Mouse (Mus musculus) heart, embryonic 13.5 days (tissue): ENCODE measurements around the gene Atp9a. TPM values are rescaled to one million over a fixed set of nuclear protein-coding genes. Genes with fewer than 3 reads are reported as not detected.

Source experiments
- ATAC-seq: fragments of 200-750 bp; cut with Nextera tagmentation; 2 replicates; pipeline ENCODE4 v1.8.0; 2017; ENCODE audit warnings: moderate TSS enrichment; ENCODE audit not compliant: insufficient number of reproducible peaks, low FRiP score, low TSS enrichment; ENCODE audit errors: extremely low read depth
- H3K27ac ChIP-seq: fragments of 300-500 bp; sonication (generic); replicated peaks from 2 replicates; pipeline ENCODE4 v1.5.1; 2015; ENCODE audit warnings: moderate library complexity, mild to moderate bottlenecking, inconsistent platforms
- H3K27me3 ChIP-seq: fragments of 300-500 bp; sonication (generic); replicated peaks from 2 replicates; pipeline ENCODE4 v1.6.1; 2015; ENCODE audit warnings: mild to moderate bottlenecking, inconsistent platforms
- H3K36me3 ChIP-seq: fragments of 300-500 bp; sonication (generic); 2 replicates; pipeline ENCODE4 v1.6.1; 2015; ENCODE audit warnings: mild to moderate bottlenecking, inconsistent platforms
- H3K4me1 ChIP-seq: fragments of 300-500 bp; sonication (generic); 2 replicates; pipeline ENCODE4 v1.6.1; 2015; ENCODE audit warnings: inconsistent platforms
- H3K4me2 ChIP-seq: fragments of 300-500 bp; sonication (generic); 2 replicates; pipeline ENCODE4 v1.6.1; 2015; ENCODE audit warnings: inconsistent platforms, mild to moderate bottlenecking, moderate library complexity
- H3K4me3 ChIP-seq: fragments of 300-500 bp; sonication (generic); 2 replicates; pipeline ENCODE4 v1.5.1; 2015; ENCODE audit warnings: moderate library complexity, mild to moderate bottlenecking, inconsistent platforms
- H3K9ac ChIP-seq: fragments of 300-500 bp; sonication (generic); 2 replicates; pipeline ENCODE4 v1.6.1; 2015; ENCODE audit warnings: inconsistent platforms, mild to moderate bottlenecking, moderate library complexity
- H3K9me3 ChIP-seq: fragments of 300-500 bp; sonication (generic); 2 replicates; pipeline ENCODE4 v1.6.1; 2016; ENCODE audit warnings: inconsistent platforms
- WGBS: fragments of 180-500 bp; shearing (Covaris S2); methylation state at CpG from one replicate; pipeline ENCODE4 v1.1.7; 2015; ENCODE audit warnings: mixed read lengths; 5-methylcytosine and 5-hydroxymethylcytosine counted together
- polyA plus RNA-seq: library from polyadenylated mRNA; unstranded; fragments of >200 nt; fragmentation: Nextera tagmentation; extraction: Ambion mirVana; gene quantifications from 2 replicates; pipeline ENCODE4 v1.2.1, GENCODE M21; 2015

Gene Atp9a
- 11.5 and 13.1 TPM in 2 replicates for polyA plus RNA-seq

GRCm38 (mm10) chr2:168742059-168742627 is at the start of gene Atp9a:
Gene Atp9a, minus strand, starts transcription at chr2:168742409.
- Histone ChIP-seq H3K4me1 (no peaks in the 10 kb centered on the region), H3K9me3 (no peaks in the 10 kb centered on the region), H3K27ac (peak within 1 kb of the TSS; percentile 61), H3K27me3 (no peaks in the 10 kb centered on the region), H3K4me2 (peak within 1 kb of the TSS; percentile 76), H3K4me3 (peak within 1 kb of the TSS; percentile 91), H3K9ac (peak within 1 kb of the TSS; percentile 88), H3K36me3 (no peaks in the 10 kb centered on the region)
- 8% methylated on average over 22 of the region's 33 CpGs for WGBS
- ATAC-seq: peak; percentile 15; the same call in 1 of the 2 replicates

- ATAC-seq: no peak
- Histone ChIP-seq H3K27me3 (no peaks in the 10 kb centered on the region), H3K4me1 (no peaks in the 10 kb centered on the region), H3K27ac (no peak overlapping the region), H3K4me2 (no peak overlapping the region), H3K9me3 (no peaks in the 10 kb centered on the region), H3K36me3 (no peaks in the 10 kb centered on the region), H3K9ac (no peak overlapping the region), H3K4me3 (no peak overlapping the region)
- WGBS: 67% methylated on average over 4 of the region's 4 CpGs
These were observed 49.0 kb upstream of the Atp9a start for GRCm38 (mm10) chr2:168791115-168791802.

GRCm38 (mm10) chr2:168786174-168786573 is 44.0 kb upstream of the Atp9a start:
- Histone ChIP-seq H3K9me3 (no peaks in the 10 kb centered on the region), H3K27ac (no peak overlapping the region), H3K4me3 (no peak overlapping the region), H3K4me2 (no peak overlapping the region), H3K27me3 (0 out of 2 replicates have a peak, but pooled peaks cover under 1% of the 10 kb centered on the region), H3K36me3 (no peaks in the 10 kb centered on the region), H3K9ac (no peak overlapping the region), H3K4me1 (no peaks in the 10 kb centered on the region)
- no peak for ATAC-seq
- 89% methylated on average over 9 of the region's 9 CpGs for WGBS

- Histone ChIP-seq H3K4me2 (no peak overlapping the region), H3K27me3 (0 out of 2 replicates have a peak, but pooled peaks cover 4% of the 10 kb centered on the region), H3K27ac (no peak overlapping the region), H3K4me3 (no peak overlapping the region), H3K9me3 (no peaks in the 10 kb centered on the region), H3K36me3 (no peaks in the 10 kb centered on the region), H3K4me1 (peaks cover 5% of the 10 kb centered on the region), H3K9ac (no peak overlapping the region)
- 40% methylated on average over 9 of the region's 9 CpGs for WGBS
- no peak for ATAC-seq
These were observed 38.4 kb upstream of the Atp9a start for GRCm38 (mm10) chr2:168780596-168780995.

- Histone ChIP-seq H3K4me2 (no peak overlapping the region), H3K9ac (no peak overlapping the region), H3K9me3 (no peaks in the 10 kb centered on the region), H3K4me1 (peaks cover 5% of the 10 kb centered on the region), H3K27me3 (0 out of 2 replicates have a peak, but pooled peaks cover 4% of the 10 kb centered on the region), H3K4me3 (no peak overlapping the region), H3K36me3 (no peaks in the 10 kb centered on the region), H3K27ac (no peak overlapping the region)
- 21% methylated on average over 9 of the region's 9 CpGs for WGBS
- no peak for ATAC-seq
These were observed 37.8 kb upstream of the Atp9a start for GRCm38 (mm10) chr2:168780024-168780423.

GRCm38 (mm10) chr2:168777481-168777880 is 35.3 kb upstream of the Atp9a start:
- Histone ChIP-seq H3K27ac (no peak overlapping the region), H3K4me2 (no peak overlapping the region), H3K36me3 (no peaks in the 10 kb centered on the region), H3K4me3 (no peak overlapping the region), H3K27me3 (peaks cover 7% of the 10 kb centered on the region; the same call in 1 of the 2 replicates), H3K4me1 (peaks cover 5% of the 10 kb centered on the region), H3K9ac (no peak overlapping the region), H3K9me3 (no peaks in the 10 kb centered on the region)
- no peak for ATAC-seq

GRCm38 (mm10) chr2:168776238-168776637 is 34.0 kb upstream of the Atp9a start:
- Histone ChIP-seq H3K9me3 (no peaks in the 10 kb centered on the region), H3K27me3 (peaks cover 7% of the 10 kb centered on the region; the same call in 1 of the 2 replicates), H3K27ac (no peak overlapping the region), H3K4me3 (no peak overlapping the region), H3K36me3 (no peaks in the 10 kb centered on the region), H3K4me1 (peaks cover 5% of the 10 kb centered on the region), H3K9ac (no peak overlapping the region), H3K4me2 (no peak overlapping the region)
- 77% methylated on average over 3 of the region's 3 CpGs for WGBS
- no peak for ATAC-seq

- WGBS: 62% methylated on average over 8 of the region's 8 CpGs
- H3K9me3 ChIP-seq: no peaks in the 10 kb centered on the region
- ATAC-seq: no peak
- no peaks in the 10 kb centered on the region for H3K36me3 ChIP-seq
- no peak overlapping the region for H3K9ac ChIP-seq
- no peak overlapping the region for H3K4me3 ChIP-seq
- H3K27ac ChIP-seq: no peak overlapping the region
- H3K4me1 ChIP-seq: peaks cover 22% of the 10 kb centered on the region
- H3K4me2 ChIP-seq: no peak overlapping the region
- H3K27me3 ChIP-seq: peaks cover 61% of the 10 kb centered on the region
These were observed 27.1 kb upstream of the Atp9a start for GRCm38 (mm10) chr2:168769259-168769658.

GRCm38 (mm10) chr2:168767582-168767981 is 25.4 kb upstream of the Atp9a start, which contains the start of gene Sall4:
Gene Sall4, minus strand, starts transcription at chr2:168767943.
- H3K27ac ChIP-seq: peak within 1 kb of the TSS; percentile 69
- H3K36me3 ChIP-seq: no peaks in the 10 kb centered on the region
- H3K9me3 ChIP-seq: no peaks in the 10 kb centered on the region
- no peak for ATAC-seq
- WGBS: 13% methylated on average over 10 of the region's 10 CpGs
- peaks cover 22% of the 10 kb centered on the region for H3K4me1 ChIP-seq
- H3K4me2 ChIP-seq: peak within 1 kb of the TSS; percentile 91
- peak within 1 kb of the TSS; percentile 84 for H3K9ac ChIP-seq
- H3K4me3 ChIP-seq: peak within 1 kb of the TSS; percentile 69
- H3K27me3 ChIP-seq: peaks cover 77% of the 10 kb centered on the region

- under 1% methylated on average over 52 of the region's 52 CpGs for WGBS
- H3K4me1 ChIP-seq: peaks cover 25% of the 10 kb centered on the region
- peak overlapping the region; percentile 69 for H3K4me3 ChIP-seq
- H3K9me3 ChIP-seq: no peaks in the 10 kb centered on the region
- peak overlapping the region; percentile 84 for H3K9ac ChIP-seq
- 0 out of 2 replicates have a peak, but pooled peaks have one; percentile 47 for ATAC-seq
- H3K27me3 ChIP-seq: peaks cover 86% of the 10 kb centered on the region
- no peaks in the 10 kb centered on the region for H3K36me3 ChIP-seq
- peak overlapping the region; percentile 91 for H3K4me2 ChIP-seq
- H3K27ac ChIP-seq: peak overlapping the region; percentile 69
These were observed 24.5 kb upstream of the Atp9a start for GRCm38 (mm10) chr2:168766538-168767361.
